Mouse (Mus musculus): ENCODE results near the gene Zfp281.

- no peak for TF ChIP-seq POLR2A (IDR thresholded peaks at IDR 0.05; ENCODE audit: borderline replicate concordance, extremely low read depth, low read depth, low read length)
- TF ChIP-seq CTCF (IDR thresholded peaks at IDR 0.05; ENCODE audit: insufficient read depth, low read length) = no peak
Measured at GRCm38 (mm10) chr1:136625019-136625895, 556 bp downstream of the Zfp281 start.

Measured in lung, adult 2 months (tissue).